Mouse (Mus musculus) neural tube, embryonic 10.5 days (tissue): Measurements from ENCODE around the gene Lyve1.
"Not testable (repeated sequence)": the region's sequence is repeated elsewhere in the genome, so short reads cannot be mapped to it uniquely, and the experiment has no call there.

Source experiments
- DNase-seq: peaks from one replicate; pipeline ENCODE4 v3.0.0-alpha.2; 2017; ENCODE audit warnings: low spot score; ENCODE audit errors: extremely low spot score

Gene Lyve1

GRCm38 (mm10) chr7:110862751-110863289, at the start of gene Lyve1:
Lyve1 (minus strand) TSS chr7:110863239.
- DNase-seq: no peak

DNA sequence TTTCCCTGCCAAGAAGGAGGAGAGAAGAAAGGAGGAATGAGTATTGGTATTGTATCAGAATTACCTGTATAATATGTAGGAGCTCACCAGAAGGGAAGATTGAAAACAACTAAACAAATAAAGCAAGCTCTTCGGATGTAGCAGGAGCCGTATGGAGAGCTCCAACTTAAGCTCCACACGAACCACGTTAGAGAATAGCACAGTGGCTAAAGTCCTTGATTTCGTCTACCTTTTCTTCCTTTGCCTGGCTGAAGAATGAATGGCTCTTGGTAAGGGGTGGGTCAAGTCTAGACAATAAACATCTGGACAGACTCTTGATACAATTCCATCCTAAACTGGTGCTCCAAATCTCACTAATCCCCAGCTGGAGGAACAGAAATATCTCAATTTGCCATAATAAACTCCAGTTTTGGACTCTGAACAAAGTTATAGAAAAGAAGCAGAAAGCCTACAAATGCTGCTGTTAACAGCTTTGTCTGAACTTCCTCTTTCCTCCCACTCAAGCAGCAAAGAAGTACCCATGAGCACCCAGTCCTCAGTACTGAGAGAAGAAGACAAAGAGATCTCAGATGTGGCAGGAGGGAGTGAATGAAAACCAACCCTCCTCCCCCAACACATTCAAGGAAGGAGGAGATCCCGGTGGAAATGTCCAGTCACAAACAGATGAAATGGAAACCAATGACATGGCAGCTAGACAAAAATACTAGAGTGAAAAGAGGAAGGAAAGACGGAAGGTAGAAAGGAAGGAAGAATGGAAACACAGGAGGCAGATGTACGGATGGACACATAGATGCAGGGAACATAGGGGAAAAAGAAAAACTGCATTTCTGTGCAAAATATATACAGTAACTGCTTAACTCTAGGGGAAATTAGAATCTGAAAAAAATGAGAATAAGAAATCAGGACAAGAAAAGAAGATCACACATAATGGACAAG, 45.4 kb upstream of the Lyve1 start:
- DNase-seq: no peak

DNA sequence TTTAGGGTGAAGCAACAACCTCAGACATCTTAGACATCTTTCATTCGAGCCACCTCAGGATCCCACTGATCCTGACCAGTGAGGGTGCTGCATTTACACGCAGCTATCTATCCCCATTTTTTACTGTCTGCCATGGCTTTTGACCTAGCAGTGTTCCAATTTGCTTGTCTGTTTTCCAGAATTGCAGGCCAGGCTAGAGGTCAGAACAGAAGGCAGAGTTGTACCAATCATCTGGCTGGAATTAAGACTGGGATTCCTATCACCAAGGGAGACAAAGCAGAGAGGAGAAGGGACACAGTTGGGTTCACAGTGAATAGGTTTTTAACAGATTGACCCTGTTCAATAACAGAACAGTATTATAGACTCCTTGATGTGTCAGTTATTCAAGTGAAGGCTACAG, 43.5 kb upstream of the Lyve1 start:
- DNase-seq: no peak

DNA sequence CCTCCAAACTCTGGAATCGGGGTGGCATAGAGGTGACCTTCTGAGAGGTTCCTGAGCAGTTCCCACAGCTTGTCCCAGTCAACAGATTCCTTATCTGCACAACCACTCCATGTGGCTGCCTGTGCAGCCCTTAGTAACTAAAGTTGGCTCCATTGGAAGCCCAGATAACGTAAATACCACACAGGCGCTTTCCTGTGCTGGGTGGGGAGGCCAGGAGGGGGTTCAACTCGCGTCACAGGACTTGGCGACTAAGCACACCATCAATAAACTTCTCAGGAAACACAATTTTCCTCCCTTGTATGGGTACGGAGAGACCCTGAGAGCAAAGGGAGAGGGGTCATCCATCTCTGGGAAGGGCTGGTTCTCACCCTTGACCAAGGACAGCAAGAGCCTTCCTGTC, 40.2 kb upstream of the Lyve1 start:
- no peak for DNase-seq

DNA sequence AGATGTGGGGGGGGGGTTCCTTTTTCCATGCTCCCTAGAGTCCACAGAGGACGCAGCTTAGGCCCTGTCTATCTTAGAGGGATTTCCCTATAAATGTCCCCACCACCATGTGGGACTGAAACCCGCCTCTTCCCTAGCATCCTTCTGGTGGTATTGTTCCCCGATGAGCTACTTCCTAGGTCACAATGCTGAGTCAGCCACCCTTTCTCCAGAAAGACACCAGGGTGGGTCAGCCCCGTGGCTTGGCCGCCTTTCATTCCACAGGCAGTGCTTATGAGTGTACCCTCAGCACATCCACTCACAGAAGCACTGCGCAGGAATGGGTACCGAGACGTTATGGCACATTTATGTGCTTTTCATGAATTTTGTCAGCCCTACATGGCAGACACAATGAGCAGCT, 34.2 kb upstream of the Lyve1 start:
- DNase-seq: no peak

GRCm38 (mm10) chr7:110896453-110896852, 33.4 kb upstream of the Lyve1 start:
- no peak for DNase-seq

DNA sequence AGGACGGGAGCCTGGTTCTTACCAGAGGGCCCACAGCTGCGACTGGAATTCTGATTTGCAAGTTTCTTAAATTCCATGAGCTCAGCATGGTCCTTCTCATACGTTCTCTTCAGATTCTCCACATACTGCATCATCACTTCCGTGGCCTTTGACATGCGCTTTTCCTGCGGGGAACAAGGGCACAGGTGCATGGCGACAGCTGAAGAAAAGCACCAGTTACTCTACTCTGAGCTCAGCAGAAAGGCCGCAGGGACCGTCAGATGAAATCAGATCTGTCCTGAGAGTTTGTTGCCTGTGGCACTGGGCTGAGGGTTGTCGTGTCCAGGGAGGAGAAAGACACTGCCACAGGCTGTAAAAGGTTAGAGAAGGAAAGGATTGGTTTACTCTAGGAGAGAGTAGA, 32.7 kb upstream of the Lyve1 start:
- DNase-seq: not testable (repeated sequence)

- DNase-seq: no peak
Observed at GRCm38 (mm10) chr7:110894673-110895072, 31.6 kb upstream of the Lyve1 start.

- DNase-seq: no peak
Observed at GRCm38 (mm10) chr7:110893943-110894610, 31.0 kb upstream of the Lyve1 start.

GRCm38 (mm10) chr7:110891501-110891986, 28.5 kb upstream of the Lyve1 start:
- no peak for DNase-seq

DNA sequence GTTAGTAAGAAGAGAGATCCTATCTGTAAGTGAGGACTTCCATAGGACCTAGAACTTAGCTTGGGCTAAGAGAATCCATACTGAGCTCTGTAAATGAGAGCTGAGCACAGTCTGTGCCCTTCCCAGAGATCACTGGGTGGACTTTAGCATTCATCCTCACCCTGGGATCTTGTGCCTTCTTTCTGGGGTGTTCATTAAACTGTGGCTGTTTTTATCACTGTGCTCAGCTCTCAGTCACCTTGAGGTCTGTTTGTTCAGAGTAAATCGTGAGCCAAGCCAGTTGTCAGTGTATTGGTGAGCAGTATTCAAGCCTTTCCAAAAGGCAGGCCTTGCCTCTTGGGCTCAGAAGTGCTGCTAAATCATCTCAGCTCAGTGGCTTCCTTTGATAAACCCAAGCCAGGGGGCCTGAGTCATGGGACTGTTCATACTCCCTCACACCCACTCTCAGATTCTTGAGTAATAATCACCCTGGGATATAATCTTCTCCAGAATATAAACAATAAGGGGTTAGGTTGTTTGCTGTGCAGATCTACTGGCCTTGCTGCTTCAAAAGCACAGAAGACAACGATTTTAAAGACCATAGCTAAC, 18.8 kb upstream of the Lyve1 start:
- no peak for DNase-seq

DNA sequence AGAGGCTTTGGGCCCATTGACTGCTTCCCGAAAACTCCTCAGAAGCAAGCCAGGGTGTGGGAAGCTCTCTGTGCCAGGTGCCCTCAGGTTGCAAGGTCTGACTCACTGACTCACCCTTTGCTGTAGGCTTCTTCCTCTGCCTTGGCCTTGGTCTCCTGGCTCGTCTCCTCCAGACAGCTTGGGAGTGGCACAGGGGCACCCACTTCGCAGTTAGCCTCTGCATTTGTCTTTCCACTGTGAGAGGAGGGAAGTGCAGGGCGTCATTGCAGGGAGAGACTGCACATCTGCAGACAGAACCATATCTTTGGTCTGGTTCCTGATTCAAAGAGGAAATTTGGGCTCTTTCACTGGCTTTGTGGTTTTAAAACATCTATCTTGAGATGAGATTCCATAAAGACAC, 15.0 kb upstream of the Lyve1 start:
- DNase-seq: no peak

GRCm38 (mm10) chr7:110876965-110877364, 13.9 kb upstream of the Lyve1 start:
- DNase-seq: no peak

GRCm38 (mm10) chr7:110868807-110869206, 5.8 kb upstream of the Lyve1 start:
- no peak for DNase-seq

DNA sequence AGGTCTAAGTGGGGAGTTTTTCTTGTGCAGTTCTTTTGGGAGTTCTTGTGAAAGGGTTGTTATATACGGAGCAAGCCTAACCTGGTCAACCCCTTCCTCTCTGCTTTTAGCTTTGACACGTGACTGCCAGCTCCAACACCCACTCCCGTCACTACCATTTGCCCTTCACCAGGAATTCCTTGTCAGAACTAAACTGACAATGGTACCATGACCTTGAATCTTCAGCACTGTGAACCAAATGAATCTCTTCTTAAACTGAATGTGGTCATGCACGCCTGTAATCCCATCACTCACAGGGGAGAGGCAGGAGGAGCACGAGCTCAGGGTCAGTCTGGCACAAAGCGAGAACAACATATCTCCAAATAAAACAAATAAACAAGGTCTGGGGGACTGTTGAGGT, 4.1 kb upstream of the Lyve1 start:
- no peak for DNase-seq

DNA sequence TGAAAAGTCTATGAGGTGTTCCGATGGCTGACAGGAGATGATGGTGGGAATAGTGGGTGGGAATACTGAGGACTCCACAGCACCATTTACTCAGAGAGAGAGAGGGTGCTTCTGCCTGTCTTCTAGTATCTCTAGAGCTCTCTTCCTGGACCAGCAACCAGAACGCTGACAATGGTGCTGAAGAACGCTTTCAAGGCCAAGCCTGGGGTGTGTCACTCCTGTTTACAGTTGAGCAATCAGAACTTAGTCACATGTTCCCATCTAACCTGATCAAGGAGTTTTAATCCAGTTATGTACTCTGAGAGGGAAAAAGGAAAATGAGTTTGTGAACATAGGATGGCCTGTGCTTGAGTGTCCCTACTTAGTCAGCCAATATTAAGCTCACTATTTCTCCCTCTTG, 3.0 kb upstream of the Lyve1 start:
- no peak for DNase-seq

GRCm38 (mm10) chr7:110865570-110865969, 2.5 kb upstream of the Lyve1 start:
- no peak for DNase-seq

DNA sequence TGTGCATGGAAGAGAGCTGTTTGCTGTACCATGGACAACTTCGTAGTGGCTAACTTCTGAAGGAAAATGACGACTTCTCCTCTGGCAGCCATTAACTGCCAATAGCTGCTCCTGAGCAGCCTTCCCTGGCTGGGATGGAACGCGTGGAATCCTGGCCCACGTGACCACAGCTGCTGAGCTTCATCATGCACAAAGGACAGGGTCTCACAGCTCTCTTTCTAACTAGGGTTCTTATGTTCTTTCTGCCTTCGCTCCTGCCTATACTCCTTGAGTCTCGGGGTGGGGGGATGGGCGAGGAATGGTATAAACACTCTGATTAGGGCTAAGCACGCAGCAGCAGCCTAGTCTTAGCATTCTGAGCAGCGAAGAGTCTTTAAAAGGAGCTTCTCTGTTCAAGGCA, 2.0 kb upstream of the Lyve1 start:
- peak; percentile 26 for DNase-seq

GRCm38 (mm10) chr7:110860129-110860528, 2.9 kb downstream of the Lyve1 start:
- DNase-seq: no peak

- no peak for DNase-seq
Observed at GRCm38 (mm10) chr7:110855604-110856003, 7.4 kb downstream of the Lyve1 start.

DNA sequence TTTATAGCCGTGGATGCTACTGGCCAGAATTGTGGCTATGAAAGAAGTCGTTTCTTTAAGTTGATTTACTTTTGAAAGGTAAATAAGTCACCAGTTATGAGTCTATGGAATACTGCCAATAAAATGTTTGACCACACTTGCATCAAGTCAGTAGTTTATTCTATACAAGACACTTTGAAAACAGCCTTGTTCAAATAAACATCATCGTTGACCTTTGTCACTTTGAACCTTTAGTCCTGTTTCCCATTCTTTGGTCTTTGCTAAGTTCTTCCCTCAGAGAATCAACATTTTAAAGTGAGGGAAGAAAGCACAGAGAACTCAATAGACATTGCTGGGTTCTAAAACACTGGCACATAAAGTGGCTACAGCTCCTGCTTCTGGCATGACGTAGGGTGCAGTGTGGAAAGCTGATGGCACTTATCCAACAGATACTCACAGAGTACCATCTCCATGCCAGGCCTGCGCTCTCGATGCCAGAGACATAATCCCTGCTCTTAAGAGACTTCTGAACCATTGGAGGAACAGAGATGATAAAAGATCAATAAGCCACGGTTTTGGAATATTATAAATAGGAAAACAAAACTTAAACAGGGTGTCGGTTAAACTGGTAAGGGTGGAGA, 8.0 kb downstream of the Lyve1 start:
- DNase-seq: no peak
